Mouse (Mus musculus): ENCODE data around the gene Nrxn3. TPM values are rescaled to one million over a fixed set of nuclear protein-coding genes. Genes with fewer than 3 reads are reported as not detected.

The Nrxn3 gene
- not detected in 2 replicates for total RNA-seq (2023)

DNA sequence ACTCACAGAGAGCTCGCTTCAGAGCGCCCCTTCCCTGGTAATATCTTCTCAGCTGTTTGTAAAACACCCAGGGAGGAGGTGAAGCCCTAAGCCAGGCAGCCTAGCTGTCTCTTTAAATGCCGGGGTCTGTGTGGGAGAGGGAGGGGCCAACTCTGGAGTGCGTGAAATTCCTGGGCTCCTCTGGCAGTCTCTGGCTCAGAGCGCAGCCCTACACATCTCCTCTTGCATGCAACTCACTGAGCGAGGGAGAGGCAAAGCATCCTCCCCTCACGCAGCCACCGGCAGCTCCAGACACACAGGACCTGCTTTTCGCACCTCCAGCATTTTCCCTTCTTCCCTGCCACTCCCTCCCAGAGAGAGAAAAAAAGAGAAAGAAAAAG is at the start of gene Nrxn3:
Gene Nrxn3 (plus strand): TSS at position 186 of the 380 bp plus-strand sequence.

